Mouse (Mus musculus) hindbrain, embryonic 12.5 days (tissue): Measurements from ENCODE around the gene Tomm6. TPM values are rescaled to one million over a fixed set of nuclear protein-coding genes. Genes with fewer than 3 reads are reported as not detected.

Experiments used
- polyA plus RNA-seq: library from polyadenylated mRNA; unstranded; fragments of >200 nt; fragmentation: Nextera tagmentation; extraction: Ambion mirVana; gene quantifications from 2 replicates; pipeline ENCODE4 v1.2.1, GENCODE M21; 2016

Tomm6 gene
- polyA plus RNA-seq, 1 experiment from 2014 or later: 339 TPM

Other genes starting within 250 kb of the Tomm6 start
- 27.5 and 29.5 TPM in 2 replicates for gene Taf8, start 186.1 kb downstream of the Tomm6 start, polyA plus RNA-seq
- gene Ccnd3, start 183.3 kb downstream of the Tomm6 start, polyA plus RNA-seq: 177 and 179 TPM in 2 replicates
- gene Bysl, start 76.9 kb downstream of the Tomm6 start, polyA plus RNA-seq: 31.8 and 32.0 TPM in 2 replicates
- 38.8 and 39.0 TPM in 2 replicates for gene Med20, start 76.8 kb downstream of the Tomm6 start, polyA plus RNA-seq
- gene Gm20517, start 76.8 kb downstream of the Tomm6 start, polyA plus RNA-seq: 2.5 and 3.9 TPM in 2 replicates
- 10.5 and 12.3 TPM in 2 replicates for gene Usp49, start 57.7 kb downstream of the Tomm6 start, polyA plus RNA-seq
- gene Frs3, start 644 bp upstream of the Tomm6 start, polyA plus RNA-seq: 18.7 and 18.9 TPM in 2 replicates
- 0.23 and 0.27 TPM in 2 replicates for gene Gm21981, start 6.1 kb upstream of the Tomm6 start, polyA plus RNA-seq
- 0.63 and 1.2 TPM in 2 replicates for gene Prickle4, start 6.3 kb upstream of the Tomm6 start, polyA plus RNA-seq
- gene Pgc, start 38.5 kb upstream of the Tomm6 start, polyA plus RNA-seq: not detected in 2 replicates
- 4.9 TPM in 2 replicates for gene Tfeb, start 48.6 kb upstream of the Tomm6 start, polyA plus RNA-seq
- gene Mdfi, start 146.3 kb upstream of the Tomm6 start, polyA plus RNA-seq: 15.0 and 20.9 TPM in 2 replicates
- gene Foxp4, start 236.3 kb upstream of the Tomm6 start, polyA plus RNA-seq: 40.6 and 41.7 TPM in 2 replicates